Mouse (Mus musculus): ENCODE data around the gene Napb. TPM values are rescaled to one million over a fixed set of nuclear protein-coding genes. Genes with fewer than 3 reads are reported as not detected.

The Napb gene
- polyA plus RNA-seq, 1 experiment from 2014 or later: 5.6 TPM

GRCm38 (mm10) chr2:148663458-148663857 is 68.8 kb downstream of the Napb start:
- H3K27me3 ChIP-seq (ENCODE audit: control insufficient read depth, insufficient read depth, low read length): no peaks in the 10 kb centered on the region
- no peak overlapping the region for H3K4me3 ChIP-seq (ENCODE audit: low read depth, low read length)
- no peak overlapping the region for H3K27ac ChIP-seq (replicated peaks; ENCODE audit: low read depth, low read length)
- H3K9ac ChIP-seq (replicated peaks; ENCODE audit: low read length): no peak overlapping the region
- H3K4me2 ChIP-seq (ENCODE audit: low read depth, low read length): no peak overlapping the region
- DNase-seq (ENCODE audit: low spot score): no peak
- H3K36me3 ChIP-seq (replicated peaks; ENCODE audit: control insufficient read depth, insufficient read depth, low read depth, low read length): no peaks in the 10 kb centered on the region
- 97% methylated on average over 1 of the region's 1 CpGs for WGBS
- no peak for ATAC-seq (replicated peaks; ENCODE audit: insufficient number of reproducible peaks, low FRiP score, low TSS enrichment, low read depth)
- H3K9me3 ChIP-seq (replicated peaks; ENCODE audit: control insufficient read depth, low read length): no peaks in the 10 kb centered on the region
- H3K4me1 ChIP-seq (ENCODE audit: control insufficient read depth, insufficient read depth, low read length): no peaks in the 10 kb centered on the region

- H3K4me2 ChIP-seq (ENCODE audit: low read depth, low read length): no peak overlapping the region
- WGBS: 4% methylated on average over 3 of the region's 3 CpGs
- no peaks in the 10 kb centered on the region for H3K4me1 ChIP-seq (ENCODE audit: control insufficient read depth, insufficient read depth, low read length)
- no peak overlapping the region for H3K9ac ChIP-seq (replicated peaks; ENCODE audit: low read length)
- H3K4me3 ChIP-seq (ENCODE audit: low read depth, low read length): no peak overlapping the region
- H3K27me3 ChIP-seq (ENCODE audit: control insufficient read depth, insufficient read depth, low read length): no peaks in the 10 kb centered on the region
- DNase-seq (ENCODE audit: low spot score) (peak; percentile 68), ATAC-seq (replicated peaks; ENCODE audit: insufficient number of reproducible peaks, low FRiP score, low TSS enrichment, low read depth) (no peak)
- H3K27ac ChIP-seq (replicated peaks; ENCODE audit: low read depth, low read length): no peak overlapping the region
- no peaks in the 10 kb centered on the region for H3K36me3 ChIP-seq (replicated peaks; ENCODE audit: control insufficient read depth, insufficient read depth, low read depth, low read length)
- no peaks in the 10 kb centered on the region for H3K9me3 ChIP-seq (replicated peaks; ENCODE audit: control insufficient read depth, low read length)
These were observed 77.3 kb downstream of the Napb start for GRCm38 (mm10) chr2:148654961-148655360.

DNA sequence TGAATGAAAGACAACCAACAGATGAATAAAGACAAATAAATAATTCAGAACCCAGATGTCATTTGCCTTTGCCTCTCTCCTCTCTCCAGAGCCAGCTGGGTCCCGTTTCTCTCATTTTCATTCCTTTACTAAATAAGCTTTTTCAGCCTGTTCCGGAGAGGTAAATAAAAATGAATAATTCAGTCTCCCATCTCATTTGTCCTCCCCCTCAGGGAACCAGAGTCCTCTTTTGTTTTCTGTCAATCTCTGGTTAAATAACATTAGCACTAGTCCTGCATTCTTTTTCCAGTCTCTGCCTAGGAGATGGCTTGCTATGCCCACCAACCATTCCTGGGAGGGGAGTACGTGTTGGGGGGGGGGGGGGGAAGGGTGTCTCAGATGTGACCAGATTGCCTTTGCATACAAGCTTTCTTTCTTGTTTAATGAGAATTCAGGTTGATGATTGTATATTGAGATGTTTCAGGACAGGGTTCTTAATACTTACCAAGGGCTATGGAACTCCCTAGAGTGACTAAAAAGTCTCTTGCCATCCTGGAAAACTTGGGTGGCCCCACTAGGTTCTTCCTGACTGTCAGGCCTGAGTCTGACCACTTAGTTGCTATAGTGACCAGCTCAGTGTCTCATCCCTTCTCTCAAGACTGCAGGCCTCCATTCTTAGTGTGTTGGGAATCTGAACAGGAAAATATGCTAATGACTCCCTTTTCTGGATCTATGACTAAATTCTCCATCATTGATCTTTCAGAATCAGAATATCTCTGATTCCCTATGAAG is 81.5 kb downstream of the Napb start:
- no peak overlapping the region for H3K9ac ChIP-seq (replicated peaks; ENCODE audit: low read length)
- H3K4me3 ChIP-seq (ENCODE audit: low read depth, low read length): no peak overlapping the region
- H3K4me1 ChIP-seq (ENCODE audit: control insufficient read depth, insufficient read depth, low read length): no peaks in the 10 kb centered on the region
- no peaks in the 10 kb centered on the region for H3K36me3 ChIP-seq (replicated peaks; ENCODE audit: control insufficient read depth, insufficient read depth, low read depth, low read length)
- no peaks in the 10 kb centered on the region for H3K9me3 ChIP-seq (replicated peaks; ENCODE audit: control insufficient read depth, low read length)
- H3K27ac ChIP-seq (replicated peaks; ENCODE audit: low read depth, low read length): no peak overlapping the region
- no peaks in the 10 kb centered on the region for H3K27me3 ChIP-seq (ENCODE audit: control insufficient read depth, insufficient read depth, low read length)
- 35% methylated on average over 3 of the region's 3 CpGs for WGBS
- DNase-seq (ENCODE audit: low spot score): no peak
- 0 out of 2 replicates have a peak, but pooled peaks have one; percentile 45 for ATAC-seq (replicated peaks; ENCODE audit: insufficient number of reproducible peaks, low FRiP score, low TSS enrichment, low read depth)
- H3K4me2 ChIP-seq (ENCODE audit: low read depth, low read length): no peak overlapping the region

DNA sequence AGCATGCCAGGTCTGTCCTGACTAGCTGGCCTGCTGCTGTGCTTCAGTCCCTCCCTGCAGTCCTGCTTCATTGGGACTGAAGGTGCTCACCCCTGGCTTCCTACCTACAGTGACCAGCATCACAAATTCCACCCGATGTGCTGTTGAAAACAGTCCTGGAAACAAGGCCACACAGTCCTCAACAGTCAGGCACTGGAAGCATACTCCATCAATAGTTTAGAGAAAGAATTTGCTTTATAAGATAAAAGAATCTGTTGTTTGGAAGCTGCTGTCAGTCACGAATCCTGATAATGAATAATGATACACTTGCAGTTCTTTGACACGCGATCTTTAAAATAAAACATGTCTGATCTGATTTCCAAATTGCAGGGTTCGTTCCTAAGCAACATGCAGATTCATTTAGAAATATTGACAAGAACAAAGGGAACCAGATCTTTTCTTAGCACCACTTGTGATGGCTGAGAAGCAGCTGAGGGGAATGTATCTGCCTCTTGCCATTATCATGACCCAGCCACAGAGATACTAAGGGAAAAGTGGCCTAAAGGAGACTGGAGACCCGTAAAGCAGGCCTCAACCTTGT is 87.8 kb downstream of the Napb start:
- no peaks in the 10 kb centered on the region for H3K9me3 ChIP-seq (replicated peaks; ENCODE audit: control insufficient read depth, low read length)
- 88% methylated on average over 6 of the region's 6 CpGs for WGBS
- ATAC-seq (replicated peaks; ENCODE audit: insufficient number of reproducible peaks, low FRiP score, low TSS enrichment, low read depth): no peak

More for the DNA sequence above, 87.8 kb downstream of the Napb start:
- Histone ChIP-seq H3K4me1 (ENCODE audit: control insufficient read depth, insufficient read depth, low read length) (no peaks in the 10 kb centered on the region), H3K9ac (replicated peaks; ENCODE audit: low read length) (no peak overlapping the region), H3K4me2 (ENCODE audit: low read depth, low read length) (no peak overlapping the region), H3K27me3 (ENCODE audit: control insufficient read depth, insufficient read depth, low read length) (no peaks in the 10 kb centered on the region), H3K27ac (replicated peaks; ENCODE audit: low read depth, low read length) (no peak overlapping the region), H3K4me3 (ENCODE audit: low read depth, low read length) (no peak overlapping the region), H3K36me3 (replicated peaks; ENCODE audit: control insufficient read depth, insufficient read depth, low read depth, low read length) (no peaks in the 10 kb centered on the region)
- DNase-seq (ENCODE audit: low spot score): no peak

Other genes with a start within 250 kb of the Napb start
- gene Nxt1, start 59.9 kb downstream of the Napb start, polyA plus RNA-seq (2014; fragmentation: Nextera tagmentation; extraction: Ambion mirVana): 131 and 134 TPM in 2 replicates
- 27.3 and 30.8 TPM in 2 replicates for gene Gzf1, start 51.4 kb downstream of the Napb start, polyA plus RNA-seq (2014; fragmentation: Nextera tagmentation; extraction: Ambion mirVana)
- not detected in 2 replicates for gene Cstl1, start 17.9 kb upstream of the Napb start, polyA plus RNA-seq (2014; fragmentation: Nextera tagmentation; extraction: Ambion mirVana)
- not detected in 2 replicates for gene Cst11, start 39.0 kb upstream of the Napb start, polyA plus RNA-seq (2014; fragmentation: Nextera tagmentation; extraction: Ambion mirVana)
- gene 8030411F24Rik, start 49.5 kb upstream of the Napb start, polyA plus RNA-seq (2014; fragmentation: Nextera tagmentation; extraction: Ambion mirVana): not detected in 2 replicates
- gene Cst12, start 56.9 kb upstream of the Napb start, polyA plus RNA-seq (2014; fragmentation: Nextera tagmentation; extraction: Ambion mirVana): not detected in 2 replicates
- gene Cst8, start 66.3 kb upstream of the Napb start, polyA plus RNA-seq (2014; fragmentation: Nextera tagmentation; extraction: Ambion mirVana): not detected in 2 replicates
- gene Cst13, start 87.6 kb upstream of the Napb start, polyA plus RNA-seq (2014; fragmentation: Nextera tagmentation; extraction: Ambion mirVana): not detected in 2 replicates
- not detected in 2 replicates for gene Cst9, start 102.7 kb upstream of the Napb start, polyA plus RNA-seq (2014; fragmentation: Nextera tagmentation; extraction: Ambion mirVana)
- not detected in 2 replicates for gene 9230104L09Rik, start 132.6 kb upstream of the Napb start, polyA plus RNA-seq (2014; fragmentation: Nextera tagmentation; extraction: Ambion mirVana)
- gene Cst3, start 143.2 kb upstream of the Napb start, polyA plus RNA-seq (2014; fragmentation: Nextera tagmentation; extraction: Ambion mirVana): 315 and 334 TPM in 2 replicates

Data from embryonic facial prominence, embryonic 11.5 days (tissue).